Mouse (Mus musculus) gastrocnemius, adult 2 months (tissue): ENCODE data around the gene Actr1b. TPM values are rescaled to one million over a fixed set of nuclear protein-coding genes. Genes with fewer than 3 reads are reported as not detected.

ENCODE experiments used
- DNase-seq: peaks from one replicate; pipeline ENCODE4 v3.0.0; 2022
- H3K27ac ChIP-seq: fragments of 200-600 bp; 2 replicates; pipeline ENCODE4 v1.8.1; 2022; ENCODE audit warnings: mild to moderate bottlenecking
- H3K4me3 ChIP-seq: fragments of 200-600 bp; 2 replicates; pipeline ENCODE4 v1.8.1; 2022; ENCODE audit warnings: mild to moderate bottlenecking, moderate library complexity
- CTCF ChIP-seq: fragments of 200-600 bp; IDR thresholded peaks from 2 replicates; pipeline ENCODE4 v1.8.1; 2022; ENCODE audit warnings: antibody characterized with exemption, mild to moderate bottlenecking, moderate library complexity
- intact Hi-C: fragments of 180-260 bp; cut with DNase I; formaldehyde crosslinking; loops from one replicate; pipeline ENCODE4 v1.15.1; 2025
- microRNA-seq: library from miRNA; unstranded; fragments of <30 nt; microRNA quantifications from one replicate; pipeline ENCODE4 v1.2.0, GENCODE M21; 2021
- total RNA-seq, 2 experiments: library from RNA; stranded (reverse); gene quantifications; 2 replicates each; pipeline ENCODE4 v1.2.3; 2021

The Actr1b gene
- total RNA-seq, 2 experiments from 2014 or later = 120 to 155 TPM

GRCm38 (mm10) chr1:36665165-36665723, 49.0 kb downstream of the Actr1b start:
- no peak overlapping the region for H3K4me3 ChIP-seq
- no peak for DNase-seq
- TF ChIP-seq CTCF = no peak
- intact Hi-C loops = no loop called here
- H3K27ac ChIP-seq = no peak overlapping the region

- Histone ChIP-seq H3K4me3 (no peak overlapping the region), H3K27ac (no peak overlapping the region)
- intact Hi-C loops = no loop called here
- peak; percentile 30 for DNase-seq
- TF ChIP-seq CTCF = peak; percentile 51
Observed at GRCm38 (mm10) chr1:36664457-36664856, 49.8 kb downstream of the Actr1b start.

GRCm38 (mm10) chr1:36658621-36659399, 55.4 kb downstream of the Actr1b start:
- TF ChIP-seq CTCF = no peak
- H3K27ac ChIP-seq = no peak overlapping the region
- H3K4me3 ChIP-seq = no peak overlapping the region
- intact Hi-C loops = no loop called here
- no peak for DNase-seq

- TF ChIP-seq CTCF = no peak
- no peak overlapping the region for H3K4me3 ChIP-seq
- H3K27ac ChIP-seq = no peak overlapping the region
- intact Hi-C loops = no loop called here
- no peak for DNase-seq
Observed at GRCm38 (mm10) chr1:36657658-36658415, 56.4 kb downstream of the Actr1b start.

GRCm38 (mm10) chr1:36656233-36656632, 58.0 kb downstream of the Actr1b start:
- intact Hi-C loops = no loop called here
- H3K27ac ChIP-seq = no peak overlapping the region
- DNase-seq = no peak
- no peak for TF ChIP-seq CTCF
- no peak overlapping the region for H3K4me3 ChIP-seq

GRCm38 (mm10) chr1:36655039-36655438, 59.2 kb downstream of the Actr1b start:
- Histone ChIP-seq H3K4me3 (no peak overlapping the region), H3K27ac (no peak overlapping the region)
- no peak for DNase-seq
- intact Hi-C loops = no loop called here
- no peak for TF ChIP-seq CTCF

Small RNA genes lying within 50 kb of the gene (microRNA-seq; reads per million reads assigned to microRNA genes)
- not detected for gene Gm24133

Other genes starting within 250 kb of the Actr1b start
- gene Cnnm4, start 242.8 kb downstream of the Actr1b start, total RNA-seq = 10 to 100 TPM in 1 of 2 experiments, 1 to 10 TPM in 1; 4.1 to 11.0 TPM
- gene Cnnm3, start 202.6 kb downstream of the Actr1b start, total RNA-seq = 10 to 100 TPM in 1 of 2 experiments, 1 to 10 TPM in 1; 9.7 to 12.0 TPM
- gene Ankrd23, start 177.5 kb downstream of the Actr1b start, total RNA-seq = 1,000 to 10,000 TPM; 1,971 to 4,216 TPM
- 1,000 to 10,000 TPM in 1 of 2 experiments, 100 to 1,000 TPM in 1; 819 to 1,877 TPM for gene Gm42417, start 175.0 kb downstream of the Actr1b start, total RNA-seq
- gene Ankrd39, start 167.0 kb downstream of the Actr1b start, total RNA-seq = 1 to 10 TPM; 7.2 to 9.3 TPM
- 10 to 100 TPM in 1 of 2 experiments, 1 to 10 TPM in 1; 6.8 to 10.0 TPM for gene Sema4c, start 156.1 kb downstream of the Actr1b start, total RNA-seq
- gene Fam178b, start 31.2 kb downstream of the Actr1b start, total RNA-seq = under 1 TPM in 1 of 2 experiments, not detected in 1; 0.48 TPM
- gene Cox5b, start 23.0 kb downstream of the Actr1b start, total RNA-seq = 1,000 to 10,000 TPM; 1,153 to 1,545 TPM
- gene 4933424G06Rik, start 4.3 kb downstream of the Actr1b start, total RNA-seq = 1 to 10 TPM in 1 of 2 experiments, under 1 TPM in 1; 0.51 to 1.5 TPM
- gene Zap70, start 47.4 kb upstream of the Actr1b start, total RNA-seq = under 1 TPM in 1 of 2 experiments, not detected in 1; 0.84 TPM
- 10 to 100 TPM; 24.1 to 37.5 TPM for gene Tmem131, start 229.2 kb upstream of the Actr1b start, total RNA-seq